Mouse (Mus musculus): ENCODE data around the gene Gpn1.
"Not testable (repeated sequence)": the region's sequence is repeated elsewhere in the genome, so short reads cannot be mapped to it uniquely, and the experiment has no call there.

Gene Gpn1

GRCm38 (mm10) chr5:31494513-31495297 is at the start of gene Gpn1:
Gpn1 (plus strand) TSS chr5:31494741.
- DNase-seq (ENCODE audit: low spot score): peak; percentile 84

GRCm38 (mm10) chr5:31451336-31451735 is 43.2 kb upstream of the Gpn1 start:
- DNase-seq (ENCODE audit: low spot score): no peak

GRCm38 (mm10) chr5:31451878-31452561 is 42.5 kb upstream of the Gpn1 start, which contains the start of gene Zfp512:
Zfp512 (plus strand) TSS chr5:31452431.
- DNase-seq (ENCODE audit: low spot score): peak; percentile 90

- no peak for DNase-seq (ENCODE audit: low spot score)
Measured at GRCm38 (mm10) chr5:31452562-31452878, 42.0 kb upstream of the Gpn1 start.

GRCm38 (mm10) chr5:31452886-31453410 is 41.6 kb upstream of the Gpn1 start:
- no peak for DNase-seq (ENCODE audit: low spot score)

- no peak for DNase-seq (ENCODE audit: low spot score)
Measured at GRCm38 (mm10) chr5:31467798-31468197, 26.7 kb upstream of the Gpn1 start.

- no peak for DNase-seq (ENCODE audit: low spot score)
Measured at GRCm38 (mm10) chr5:31469711-31470110, 24.8 kb upstream of the Gpn1 start.

- peak; percentile 47 for DNase-seq (ENCODE audit: low spot score)
Measured at GRCm38 (mm10) chr5:31470334-31470733, 24.2 kb upstream of the Gpn1 start.

GRCm38 (mm10) chr5:31480536-31480935 is 14.0 kb upstream of the Gpn1 start:
- no peak for DNase-seq (ENCODE audit: low spot score)

GRCm38 (mm10) chr5:31485440-31485839 is 9.1 kb upstream of the Gpn1 start, which contains the start of gene 4930548H24Rik:
4930548H24Rik (plus strand) TSS chr5:31485740.
- no peak for DNase-seq (ENCODE audit: low spot score)

- DNase-seq (ENCODE audit: low spot score): no peak
Measured at GRCm38 (mm10) chr5:31487889-31488288, 6.7 kb upstream of the Gpn1 start.

- no peak for DNase-seq (ENCODE audit: low spot score)
Measured at GRCm38 (mm10) chr5:31489116-31489769, 5.3 kb upstream of the Gpn1 start.

- DNase-seq (ENCODE audit: low spot score): no peak
Measured at GRCm38 (mm10) chr5:31492031-31492430, 2.5 kb upstream of the Gpn1 start.

- no peak for DNase-seq (ENCODE audit: low spot score)
Measured at GRCm38 (mm10) chr5:31504843-31505242, 10.3 kb downstream of the Gpn1 start.

- DNase-seq (ENCODE audit: low spot score): no peak
Measured at GRCm38 (mm10) chr5:31512481-31512880, 17.9 kb downstream of the Gpn1 start.

GRCm38 (mm10) chr5:31520556-31520955 is 26.0 kb downstream of the Gpn1 start:
- no peak for DNase-seq (ENCODE audit: low spot score)

GRCm38 (mm10) chr5:31526354-31527116 is 32.0 kb downstream of the Gpn1 start, which contains the start of gene Slc4a1ap:
Slc4a1ap (plus strand) TSS chr5:31526995.
- peak; percentile 78 for DNase-seq (ENCODE audit: low spot score)

- no peak for DNase-seq (ENCODE audit: low spot score)
Measured at GRCm38 (mm10) chr5:31527117-31527680, 32.7 kb downstream of the Gpn1 start.

- not testable (repeated sequence) for DNase-seq (ENCODE audit: low spot score)
Measured at GRCm38 (mm10) chr5:31527707-31528106, 33.2 kb downstream of the Gpn1 start, which contains the start of gene Supt7l. Supt7l (minus strand) TSS chr5:31527807.

- DNase-seq (ENCODE audit: low spot score): no peak
Measured at GRCm38 (mm10) chr5:31528560-31528959, 34.0 kb downstream of the Gpn1 start.

GRCm38 (mm10) chr5:31535228-31535627 is 40.7 kb downstream of the Gpn1 start:
- no peak for DNase-seq (ENCODE audit: low spot score)
